Mouse (Mus musculus) macrophage (primary cell): ENCODE measurements around the gene Eef2. TPM values are rescaled to one million over a fixed set of nuclear protein-coding genes. Genes with fewer than 3 reads are reported as not detected.
"Not testable (repeated sequence)": the region's sequence is repeated elsewhere in the genome, so short reads cannot be mapped to it uniquely, and the experiment has no call there.

ENCODE experiments used
- H3K27ac ChIP-seq: fragments of 350-480 bp; formaldehyde crosslinking; 2 replicates; pipeline ENCODE4 v1.9.0; 2021
- H3K36me3 ChIP-seq: fragments of 350-480 bp; formaldehyde crosslinking; 2 replicates; pipeline ENCODE4 v1.9.0; 2021; ENCODE audit errors: inconsistent target
- H3K4me3 ChIP-seq: fragments of 350-480 bp; formaldehyde crosslinking; 2 replicates; pipeline ENCODE4 v1.9.0; 2021; ENCODE audit errors: inconsistent target
- H3K79me2 ChIP-seq: fragments of 350-480 bp; formaldehyde crosslinking; 2 replicates; pipeline ENCODE4 v1.9.0; 2021; ENCODE audit errors: inconsistent target
- WGBS: methylation state at CpG from one replicate; pipeline ENCODE4 v1.1.7; 2026; ENCODE audit warnings: inconsistent platforms; ENCODE audit not compliant: missing documents; 5-methylcytosine and 5-hydroxymethylcytosine counted together
- polyA plus RNA-seq: library from polyadenylated mRNA; stranded (reverse); fragments of 250-400 nt; gene quantifications from 3 replicates; pipeline ENCODE4 v1.2.4, GENCODE M21; 2018; ENCODE audit warnings: inconsistent platforms

Gene Eef2
- polyA plus RNA-seq, 1 experiment from 2014 or later, result 749 TPM

DNA sequence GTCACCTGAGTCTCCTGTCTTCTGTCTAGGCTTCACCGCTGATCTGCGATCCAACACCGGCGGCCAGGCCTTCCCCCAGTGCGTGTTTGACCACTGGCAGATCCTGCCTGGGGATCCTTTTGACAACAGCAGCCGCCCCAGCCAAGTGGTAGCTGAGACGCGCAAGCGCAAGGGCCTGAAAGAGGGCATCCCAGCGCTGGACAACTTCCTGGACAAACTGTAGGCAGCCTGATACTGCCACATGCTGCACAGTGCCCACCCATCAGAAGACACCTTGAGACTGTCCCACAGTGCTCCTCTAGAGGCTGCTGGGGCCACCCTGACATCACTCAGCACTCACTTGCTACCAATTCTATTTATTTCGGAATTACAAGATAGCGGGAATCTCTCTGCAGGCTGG, 5.4 kb downstream of the Eef2 start:
- not testable (repeated sequence) for H3K4me3 ChIP-seq, H3K27ac ChIP-seq
- Histone ChIP-seq H3K79me2 (peaks cover 71% of the 10 kb centered on the region), H3K36me3 (peaks cover 55% of the 10 kb centered on the region)
- 91% methylated on average over 8 of the region's 12 CpGs for WGBS

DNA sequence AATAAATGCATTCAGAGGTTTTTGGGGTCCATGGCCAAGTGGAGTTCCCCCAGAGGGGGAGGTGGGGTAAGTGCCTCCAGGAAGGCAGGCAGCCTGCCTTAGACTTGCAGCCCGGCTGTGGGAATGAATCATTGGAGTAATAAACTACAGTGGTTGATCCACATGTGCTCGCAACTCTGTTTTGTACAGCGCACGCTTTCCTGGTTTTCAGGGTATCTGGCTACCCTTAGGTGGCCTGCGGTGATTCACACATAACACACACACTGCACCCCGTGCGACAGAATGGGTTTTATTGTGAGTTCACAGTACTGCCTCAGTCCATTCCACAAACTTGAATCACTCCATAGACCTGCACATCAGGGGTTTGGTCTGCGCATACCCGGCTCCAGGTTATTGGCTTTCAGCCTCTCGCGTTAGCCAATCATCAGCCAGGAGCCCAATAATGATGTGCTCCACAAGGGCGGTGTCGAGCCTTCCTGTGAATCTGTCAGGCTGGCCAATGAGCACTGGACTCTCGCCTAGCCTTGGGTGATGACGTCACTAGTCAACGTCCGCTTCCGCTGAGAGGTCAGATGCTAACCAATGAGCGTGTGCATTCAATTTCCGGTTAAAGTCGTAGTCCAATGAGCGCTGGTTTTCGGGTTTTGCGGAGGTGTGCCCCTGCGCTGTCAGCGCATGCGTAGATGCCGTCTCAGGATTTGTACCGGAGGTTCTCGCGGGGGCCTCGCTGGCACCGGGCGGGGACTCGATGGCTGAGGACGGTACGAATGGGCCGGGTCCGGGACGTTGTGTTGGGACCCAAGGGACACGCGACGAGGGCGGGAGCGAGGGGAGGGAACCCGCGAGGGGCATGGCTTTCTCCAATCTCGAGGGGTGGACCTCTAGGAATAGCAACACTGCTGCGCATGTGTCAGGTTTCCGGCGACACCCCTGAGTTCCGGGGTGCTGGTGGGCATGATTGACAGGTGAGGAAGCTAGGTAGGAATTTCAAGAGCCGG, 6.2 kb downstream of the Eef2 start, which contains the start of gene Dapk3:
Gene Dapk3 (plus strand): TSS at position 670 of the 998 bp plus-strand sequence.
- peaks cover 71% of the 10 kb centered on the region for H3K79me2 ChIP-seq
- WGBS, result 10% methylated on average over 52 of the region's 53 CpGs
- peak within 1 kb of the TSS; percentile 63 for H3K4me3 ChIP-seq
- H3K36me3 ChIP-seq, result peaks cover 62% of the 10 kb centered on the region
- peak within 1 kb of the TSS; percentile 66 for H3K27ac ChIP-seq

DNA sequence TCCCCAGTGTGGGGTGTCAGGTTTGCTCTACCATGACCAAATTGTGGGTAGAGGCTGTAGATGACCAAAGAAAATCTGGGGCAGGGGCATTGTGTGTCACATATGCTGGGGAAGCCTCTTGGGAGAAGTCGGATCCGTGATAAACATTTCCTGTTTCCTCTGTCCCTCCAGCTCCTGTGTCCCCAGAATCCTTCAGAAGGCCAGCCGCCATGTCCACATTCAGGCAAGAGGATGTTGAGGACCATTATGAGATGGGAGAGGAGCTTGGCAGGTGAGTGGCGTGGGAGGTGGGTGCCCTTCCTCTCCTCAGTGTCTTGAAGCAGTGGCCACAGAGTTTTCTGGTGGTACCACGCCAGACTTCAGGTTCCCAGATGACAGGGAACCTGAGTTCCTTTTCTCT, 7.4 kb downstream of the Eef2 start, which contains the start of gene 4930442H23Rik:
Gene 4930442H23Rik (minus strand): TSS at position 45 of the 400 bp plus-strand sequence.
- H3K36me3 ChIP-seq, result peaks cover 58% of the 10 kb centered on the region

DNA sequence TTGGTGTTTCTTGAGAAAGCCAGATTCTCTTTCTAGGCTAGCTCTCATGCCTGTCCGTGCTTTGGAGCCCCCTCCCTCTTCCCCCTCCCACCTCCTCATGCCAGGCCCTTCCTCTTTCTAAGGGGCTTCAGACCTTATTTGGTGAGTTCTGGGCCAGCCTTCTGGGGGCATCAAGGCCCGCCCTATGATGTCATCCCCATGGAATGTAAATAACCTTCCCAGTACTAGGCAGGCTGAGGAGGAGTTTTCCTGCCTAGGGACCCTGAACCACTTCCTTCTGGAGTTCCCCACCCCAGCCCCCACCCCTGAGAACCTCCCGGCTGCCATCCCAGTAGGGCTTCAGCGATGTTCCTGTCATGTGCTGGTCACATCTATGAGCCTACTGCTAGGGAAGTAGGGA, 8.3 kb downstream of the Eef2 start:
- Histone ChIP-seq H3K4me3 (no peak overlapping the region), H3K36me3 (peaks cover 51% of the 10 kb centered on the region), H3K79me2 (peaks cover 54% of the 10 kb centered on the region), H3K27ac (no peak overlapping the region)
- 90% methylated on average over 4 of the region's 4 CpGs for WGBS

More for the DNA sequence above, 7.4 kb downstream of the Eef2 start, which contains the start of gene 4930442H23Rik:
- Histone ChIP-seq H3K79me2 (peaks cover 64% of the 10 kb centered on the region), H3K4me3 (peak within 1 kb of the TSS; percentile 63), H3K27ac (peak within 1 kb of the TSS; percentile 66)
- WGBS, result 82% methylated on average over 5 of the region's 5 CpGs

DNA sequence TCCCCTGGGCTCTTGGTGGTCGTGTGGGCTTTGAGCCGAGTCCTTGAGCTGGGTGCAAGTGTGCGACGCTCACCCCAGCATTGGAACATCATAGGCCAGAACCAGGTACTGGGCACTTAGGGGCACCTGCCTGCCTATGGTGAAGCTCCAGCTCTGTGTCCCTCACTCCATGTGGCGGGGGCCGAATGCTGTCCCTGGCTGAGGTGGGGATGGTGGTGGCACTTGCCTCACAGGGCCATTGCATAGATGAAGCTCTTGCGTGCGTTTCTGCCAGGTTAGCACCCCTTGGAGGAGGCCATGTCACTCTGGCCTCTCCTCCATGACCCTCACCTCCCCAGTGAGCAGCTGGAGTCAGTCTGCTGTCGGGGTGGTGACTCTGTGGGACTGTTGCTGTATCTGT, 10.7 kb downstream of the Eef2 start:
- Histone ChIP-seq H3K27ac (no peak overlapping the region), H3K4me3 (no peak overlapping the region), H3K36me3 (peaks cover 27% of the 10 kb centered on the region), H3K79me2 (peaks cover 43% of the 10 kb centered on the region)
- WGBS, result 88% methylated on average over 9 of the region's 9 CpGs

DNA sequence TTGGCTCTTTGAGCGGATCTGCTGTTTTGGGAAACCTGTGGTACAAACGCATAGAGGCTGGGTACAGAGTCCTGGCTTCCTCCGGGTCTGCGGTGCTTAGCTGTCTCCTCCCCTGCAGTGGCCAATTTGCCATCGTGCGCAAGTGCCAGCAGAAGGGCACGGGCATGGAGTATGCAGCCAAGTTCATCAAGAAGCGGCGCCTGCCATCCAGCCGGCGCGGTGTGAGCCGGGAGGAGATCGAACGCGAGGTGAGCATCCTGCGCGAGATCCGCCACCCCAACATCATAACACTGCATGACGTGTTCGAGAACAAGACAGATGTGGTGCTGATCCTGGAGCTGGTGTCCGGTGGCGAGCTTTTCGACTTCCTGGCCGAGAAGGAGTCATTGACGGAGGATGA, 13.4 kb downstream of the Eef2 start:
- 92% methylated on average over 21 of the region's 26 CpGs for WGBS
- Histone ChIP-seq H3K79me2 (peaks cover 28% of the 10 kb centered on the region; the same call in 1 of the 2 replicates), H3K36me3 (peaks cover 25% of the 10 kb centered on the region; the same call in 1 of the 2 replicates), H3K27ac (no peak overlapping the region), H3K4me3 (no peak overlapping the region)

DNA sequence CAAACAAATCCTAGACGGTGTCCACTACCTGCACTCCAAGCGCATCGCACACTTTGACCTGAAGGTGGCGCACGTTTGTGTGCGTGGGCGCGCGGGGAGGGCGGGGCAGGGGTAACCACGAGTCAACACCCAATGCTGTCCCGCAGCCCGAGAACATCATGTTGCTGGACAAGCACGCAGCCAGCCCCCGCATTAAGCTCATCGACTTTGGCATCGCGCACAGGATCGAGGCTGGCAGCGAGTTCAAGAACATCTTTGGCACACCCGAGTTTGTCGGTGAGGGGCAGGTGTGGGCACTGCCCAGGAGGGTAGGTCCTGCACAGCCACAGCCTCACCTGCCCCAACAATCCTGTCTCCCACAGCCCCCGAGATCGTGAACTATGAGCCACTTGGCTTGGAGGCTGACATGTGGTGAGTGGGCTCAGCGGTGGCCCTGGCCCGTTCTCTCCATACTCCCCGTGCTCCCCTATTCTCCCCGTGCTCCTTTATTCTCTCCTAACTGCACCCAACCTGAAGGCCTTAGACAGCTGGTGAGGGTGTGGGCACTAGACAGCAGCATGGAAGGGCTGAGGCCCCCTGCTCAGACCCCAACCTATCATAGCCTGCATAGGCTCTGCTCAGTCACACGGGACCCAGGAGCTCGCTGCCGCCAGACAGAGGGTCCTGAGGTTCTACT, 13.9 kb downstream of the Eef2 start:
- Histone ChIP-seq H3K79me2 (peaks cover 22% of the 10 kb centered on the region; the same call in 1 of the 2 replicates), H3K27ac (peak overlapping the region; percentile 63), H3K4me3 (no peak overlapping the region), H3K36me3 (peaks cover 22% of the 10 kb centered on the region; the same call in 1 of the 2 replicates)
- WGBS, result 81% methylated on average over 31 of the region's 31 CpGs

DNA sequence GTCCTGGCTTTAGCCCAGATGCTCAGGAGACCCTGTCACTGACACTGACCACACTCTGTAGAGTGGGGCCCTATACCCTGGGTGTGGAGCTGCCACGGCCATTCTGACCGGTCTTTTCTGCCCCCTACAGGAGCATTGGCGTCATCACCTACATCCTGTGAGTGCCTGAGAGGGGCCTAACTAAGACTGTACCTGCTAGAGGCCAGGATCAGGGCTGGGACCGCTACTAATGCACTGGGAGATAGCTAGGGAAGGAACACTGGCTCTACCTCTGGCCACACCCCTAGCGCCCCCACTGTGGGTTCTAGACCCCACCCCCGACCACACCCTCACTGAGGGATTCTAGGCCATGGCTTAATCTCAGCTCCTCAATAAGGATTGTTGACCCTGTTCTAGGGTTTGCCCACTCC, 14.5 kb downstream of the Eef2 start:
- Histone ChIP-seq H3K79me2 (peaks cover 19% of the 10 kb centered on the region; the same call in 1 of the 2 replicates), H3K36me3 (peaks cover 19% of the 10 kb centered on the region; the same call in 1 of the 2 replicates), H3K4me3 (no peak overlapping the region), H3K27ac (peak overlapping the region; percentile 63)
- 47% methylated on average over 6 of the region's 6 CpGs for WGBS

DNA sequence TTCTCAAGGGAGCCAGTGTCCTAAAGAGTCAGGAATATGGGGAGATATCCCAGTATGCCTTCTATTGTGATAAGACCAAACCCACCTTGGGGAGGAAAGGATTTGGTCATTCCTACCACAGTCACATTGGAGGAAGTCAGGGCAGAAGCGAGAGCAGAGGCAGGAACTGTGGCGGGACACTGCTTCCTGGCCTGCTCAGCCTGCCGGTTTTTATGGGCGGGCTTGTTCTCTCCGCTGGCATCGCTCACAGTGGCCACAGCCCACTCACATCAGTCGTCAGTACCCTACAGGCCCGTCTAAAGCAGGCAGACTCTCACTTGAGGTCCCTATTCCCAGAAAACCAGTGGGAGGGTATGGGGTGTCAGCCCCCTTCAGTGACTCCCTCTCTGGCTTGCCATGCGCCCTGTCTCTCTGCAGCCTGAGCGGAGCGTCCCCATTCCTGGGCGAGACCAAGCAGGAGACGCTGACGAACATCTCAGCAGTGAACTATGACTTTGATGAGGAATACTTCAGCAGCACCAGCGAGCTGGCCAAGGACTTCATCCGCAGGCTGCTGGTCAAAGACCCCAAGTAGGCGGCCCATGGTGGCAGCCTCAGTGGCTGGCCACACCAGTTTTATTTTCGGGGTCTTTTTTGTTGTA, 15.0 kb downstream of the Eef2 start:
- Histone ChIP-seq H3K79me2 (peaks cover 16% of the 10 kb centered on the region; the same call in 1 of the 2 replicates), H3K27ac (peak overlapping the region; percentile 63), H3K36me3 (peaks cover 19% of the 10 kb centered on the region; the same call in 1 of the 2 replicates), H3K4me3 (peak overlapping the region; percentile 37; the same call in 1 of the 2 replicates)
- 50% methylated on average over 18 of the region's 18 CpGs for WGBS

DNA sequence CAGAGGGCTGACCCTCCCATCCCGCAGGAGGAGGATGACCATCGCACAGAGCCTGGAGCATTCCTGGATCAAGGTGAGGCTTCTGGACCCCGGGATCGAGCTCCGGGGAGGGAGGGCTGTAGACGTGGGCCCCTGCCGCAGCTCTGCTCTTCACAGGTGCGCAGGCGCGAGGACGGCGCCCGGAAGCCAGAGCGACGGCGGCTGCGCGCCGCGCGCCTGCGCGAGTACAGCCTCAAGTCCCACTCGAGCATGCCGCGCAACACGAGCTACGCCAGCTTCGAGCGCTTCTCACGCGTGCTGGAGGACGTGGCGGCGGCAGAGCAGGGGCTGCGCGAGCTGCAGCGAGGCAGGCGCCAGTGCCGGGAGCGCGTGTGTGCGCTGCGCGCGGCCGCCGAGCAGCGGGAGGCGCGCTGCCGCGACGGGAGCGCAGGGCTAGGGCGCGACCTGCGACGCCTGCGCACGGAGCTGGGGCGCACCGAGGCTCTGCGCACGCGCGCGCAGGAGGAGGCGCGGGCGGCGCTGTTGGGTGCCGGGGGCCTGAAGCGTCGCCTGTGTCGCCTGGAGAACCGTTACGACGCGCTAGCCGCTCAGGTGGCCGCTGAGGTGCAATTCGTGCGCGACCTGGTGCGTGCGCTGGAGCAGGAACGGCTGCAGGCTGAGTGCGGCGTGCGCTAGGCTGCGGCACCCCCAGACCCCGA, 16.0 kb downstream of the Eef2 start:
- H3K27ac ChIP-seq, result peak overlapping the region; percentile 63
- WGBS, result 1% methylated on average over 71 of the region's 93 CpGs

DNA sequence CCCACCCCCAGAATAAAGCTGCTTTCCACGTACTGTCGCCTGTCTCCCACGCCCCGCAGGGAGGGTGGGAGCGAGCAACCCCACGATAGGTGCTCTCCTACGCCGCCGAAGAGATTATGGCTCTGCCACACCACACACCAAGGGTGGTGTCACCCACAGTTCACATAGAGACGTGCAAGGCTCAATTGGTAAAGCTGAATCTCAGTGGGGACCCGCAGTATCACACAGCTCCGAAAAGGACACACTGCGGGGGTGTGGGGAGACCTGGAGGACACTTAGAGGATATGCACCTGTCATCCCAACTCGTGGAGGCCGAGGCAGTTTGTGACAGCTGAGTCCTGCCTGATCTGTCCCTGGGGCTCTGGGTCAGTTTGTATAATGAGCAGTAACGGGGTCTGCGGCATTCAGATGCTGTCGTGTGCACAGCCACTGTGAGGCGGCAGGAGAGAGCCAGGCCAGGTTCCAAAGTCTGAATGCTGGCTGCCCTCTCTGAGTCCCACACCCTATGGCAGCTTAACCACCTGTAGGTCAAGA, 16.6 kb downstream of the Eef2 start:
- Histone ChIP-seq H3K27ac (no peak overlapping the region), H3K79me2 (peaks cover under 1% of the 10 kb centered on the region; the same call in 1 of the 2 replicates)
- WGBS, result 6% methylated on average over 19 of the region's 19 CpGs

More for the DNA sequence above, 16.0 kb downstream of the Eef2 start:
- peaks cover 6% of the 10 kb centered on the region; the same call in 1 of the 2 replicates for H3K79me2 ChIP-seq
- peaks cover 13% of the 10 kb centered on the region; the same call in 1 of the 2 replicates for H3K36me3 ChIP-seq
- H3K4me3 ChIP-seq, result peak overlapping the region; percentile 37

DNA sequence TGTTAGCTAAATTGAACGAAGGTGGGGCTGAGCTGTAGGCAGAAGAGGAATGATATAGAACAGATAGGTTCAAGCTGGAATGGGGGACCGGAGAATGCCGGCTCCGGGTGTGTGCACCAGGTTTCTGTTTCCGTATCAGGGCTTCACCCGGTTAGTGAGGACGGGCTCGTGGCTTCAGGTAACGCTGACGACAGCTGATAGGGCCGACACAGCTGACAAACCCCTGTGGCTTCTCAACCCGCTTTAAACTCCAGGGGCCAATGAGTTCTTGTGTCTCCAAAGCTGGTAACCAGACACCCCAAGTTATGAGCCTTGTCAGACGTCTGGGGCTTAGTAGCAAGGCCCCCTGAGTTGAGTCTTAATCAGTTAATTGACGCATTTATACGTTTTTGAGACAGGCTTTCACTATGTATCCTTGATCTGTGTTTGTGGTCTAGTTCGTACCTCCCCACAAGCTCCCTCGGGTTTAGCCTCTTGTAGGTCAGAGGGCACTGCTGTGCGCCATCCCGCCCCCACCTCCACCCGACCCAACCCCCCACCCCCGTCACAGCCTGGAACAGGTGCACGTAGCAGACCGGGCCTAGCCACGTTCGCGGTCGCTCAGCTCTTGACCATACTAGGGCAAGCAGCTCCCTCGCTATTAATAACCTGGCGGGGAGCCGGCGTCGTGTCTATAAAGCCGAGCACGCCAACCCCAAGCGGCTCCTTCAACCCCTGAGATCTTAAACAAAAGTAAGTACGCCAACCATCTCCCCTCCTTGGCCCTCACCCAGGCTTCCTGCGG, 17.8 kb downstream of the Eef2 start:
- Histone ChIP-seq H3K79me2 (no peaks in the 10 kb centered on the region), H3K27ac (no peak overlapping the region), H3K36me3 (no peaks in the 10 kb centered on the region), H3K4me3 (no peak overlapping the region)
- WGBS, result 12% methylated on average over 29 of the region's 37 CpGs

More for the DNA sequence above, 16.6 kb downstream of the Eef2 start:
- peak overlapping the region; percentile 11; the same call in 1 of the 2 replicates for H3K4me3 ChIP-seq
- peaks cover 7% of the 10 kb centered on the region; the same call in 1 of the 2 replicates for H3K36me3 ChIP-seq

DNA sequence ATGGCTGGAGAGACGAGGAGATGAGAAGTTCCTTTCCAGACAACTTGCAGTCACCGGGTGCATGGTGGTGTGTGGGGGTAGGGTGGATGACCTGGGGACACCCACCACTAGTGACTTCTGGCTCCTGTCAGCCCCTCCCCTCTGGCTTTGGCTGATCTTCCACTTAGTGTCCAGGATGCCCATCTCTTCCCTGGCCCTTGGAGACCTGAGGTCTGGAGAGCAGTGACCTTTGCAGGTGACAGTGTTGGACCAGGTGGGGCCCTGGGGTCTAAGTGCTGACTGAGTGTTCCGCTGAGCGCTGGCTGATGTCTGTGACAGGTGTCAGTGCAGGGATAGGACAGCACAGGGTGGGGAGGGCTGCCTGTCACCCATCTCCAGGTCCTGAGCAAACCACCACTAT, 18.9 kb downstream of the Eef2 start:
- Histone ChIP-seq H3K27ac (no peak overlapping the region), H3K79me2 (no peaks in the 10 kb centered on the region), H3K36me3 (no peaks in the 10 kb centered on the region), H3K4me3 (no peak overlapping the region)
- WGBS, result 82% methylated on average over 4 of the region's 4 CpGs
